Mouse (Mus musculus) heart, embryonic 13.5 days (tissue): ENCODE data around the gene Neurog1. TPM values are rescaled to one million over a fixed set of nuclear protein-coding genes. Genes with fewer than 3 reads are reported as not detected.

Source experiments
- ATAC-seq: fragments of 200-750 bp; cut with Nextera tagmentation; 2 replicates; pipeline ENCODE4 v1.8.0; 2017; ENCODE audit warnings: moderate TSS enrichment; ENCODE audit not compliant: insufficient number of reproducible peaks, low FRiP score, low TSS enrichment; ENCODE audit errors: extremely low read depth
- H3K27ac ChIP-seq: fragments of 300-500 bp; sonication (generic); replicated peaks from 2 replicates; pipeline ENCODE4 v1.5.1; 2015; ENCODE audit warnings: moderate library complexity, mild to moderate bottlenecking, inconsistent platforms
- H3K27me3 ChIP-seq: fragments of 300-500 bp; sonication (generic); replicated peaks from 2 replicates; pipeline ENCODE4 v1.6.1; 2015; ENCODE audit warnings: mild to moderate bottlenecking, inconsistent platforms
- H3K36me3 ChIP-seq: fragments of 300-500 bp; sonication (generic); 2 replicates; pipeline ENCODE4 v1.6.1; 2015; ENCODE audit warnings: mild to moderate bottlenecking, inconsistent platforms
- H3K4me1 ChIP-seq: fragments of 300-500 bp; sonication (generic); 2 replicates; pipeline ENCODE4 v1.6.1; 2015; ENCODE audit warnings: inconsistent platforms
- H3K4me2 ChIP-seq: fragments of 300-500 bp; sonication (generic); 2 replicates; pipeline ENCODE4 v1.6.1; 2015; ENCODE audit warnings: inconsistent platforms, mild to moderate bottlenecking, moderate library complexity
- H3K4me3 ChIP-seq: fragments of 300-500 bp; sonication (generic); 2 replicates; pipeline ENCODE4 v1.5.1; 2015; ENCODE audit warnings: moderate library complexity, mild to moderate bottlenecking, inconsistent platforms
- H3K9ac ChIP-seq: fragments of 300-500 bp; sonication (generic); 2 replicates; pipeline ENCODE4 v1.6.1; 2015; ENCODE audit warnings: inconsistent platforms, mild to moderate bottlenecking, moderate library complexity
- H3K9me3 ChIP-seq: fragments of 300-500 bp; sonication (generic); 2 replicates; pipeline ENCODE4 v1.6.1; 2016; ENCODE audit warnings: inconsistent platforms
- WGBS: fragments of 180-500 bp; shearing (Covaris S2); methylation state at CpG from one replicate; pipeline ENCODE4 v1.1.7; 2015; ENCODE audit warnings: mixed read lengths; 5-methylcytosine and 5-hydroxymethylcytosine counted together
- polyA plus RNA-seq: library from polyadenylated mRNA; unstranded; fragments of >200 nt; fragmentation: Nextera tagmentation; extraction: Ambion mirVana; gene quantifications from 2 replicates; pipeline ENCODE4 v1.2.1, GENCODE M21; 2015

Neurog1 gene
- polyA plus RNA-seq, 1 experiment from 2014 or later: not detected

GRCm38 (mm10) chr13:56240012-56240770 is 11.8 kb downstream of the Neurog1 start:
- peaks cover 5% of the 10 kb centered on the region; the same call in 1 of the 2 replicates for H3K9me3 ChIP-seq
- ATAC-seq: no peak
- H3K4me1 ChIP-seq: 0 out of 2 replicates have a peak, but pooled peaks cover 5% of the 10 kb centered on the region
- no peak overlapping the region for H3K9ac ChIP-seq
- H3K27me3 ChIP-seq: peaks cover 75% of the 10 kb centered on the region
- H3K27ac ChIP-seq: no peak overlapping the region
- H3K36me3 ChIP-seq: no peaks in the 10 kb centered on the region
- WGBS: 52% methylated on average over 16 of the region's 16 CpGs
- H3K4me2 ChIP-seq: no peak overlapping the region
- no peak overlapping the region for H3K4me3 ChIP-seq

DNA sequence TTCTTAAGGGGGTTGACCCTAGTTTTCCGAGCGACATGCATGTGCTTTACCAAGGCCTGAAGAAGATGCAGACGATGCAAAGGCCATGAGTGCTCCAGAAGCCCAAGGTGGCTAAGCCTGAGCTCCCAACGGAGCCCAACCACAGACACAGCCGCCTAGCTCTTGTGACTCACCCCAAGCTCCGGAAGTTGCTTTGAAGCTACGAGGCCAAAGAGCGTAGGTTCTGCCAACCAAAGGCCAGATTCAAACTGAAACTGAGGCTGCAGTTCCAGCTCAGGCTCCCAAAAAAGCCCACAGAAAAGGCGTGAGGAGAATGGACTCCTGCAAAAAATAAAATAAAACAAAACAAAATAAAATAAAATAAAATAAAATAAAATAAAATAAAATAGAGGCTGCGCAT is 14.1 kb downstream of the Neurog1 start:
- Histone ChIP-seq H3K9ac (no peak overlapping the region), H3K27me3 (peaks cover 74% of the 10 kb centered on the region), H3K27ac (no peak overlapping the region), H3K36me3 (no peaks in the 10 kb centered on the region), H3K9me3 (peaks cover under 1% of the 10 kb centered on the region; the same call in 1 of the 2 replicates), H3K4me2 (no peak overlapping the region), H3K4me1 (0 out of 2 replicates have a peak, but pooled peaks cover 5% of the 10 kb centered on the region), H3K4me3 (no peak overlapping the region)
- no peak for ATAC-seq
- 71% methylated on average over 10 of the region's 10 CpGs for WGBS

DNA sequence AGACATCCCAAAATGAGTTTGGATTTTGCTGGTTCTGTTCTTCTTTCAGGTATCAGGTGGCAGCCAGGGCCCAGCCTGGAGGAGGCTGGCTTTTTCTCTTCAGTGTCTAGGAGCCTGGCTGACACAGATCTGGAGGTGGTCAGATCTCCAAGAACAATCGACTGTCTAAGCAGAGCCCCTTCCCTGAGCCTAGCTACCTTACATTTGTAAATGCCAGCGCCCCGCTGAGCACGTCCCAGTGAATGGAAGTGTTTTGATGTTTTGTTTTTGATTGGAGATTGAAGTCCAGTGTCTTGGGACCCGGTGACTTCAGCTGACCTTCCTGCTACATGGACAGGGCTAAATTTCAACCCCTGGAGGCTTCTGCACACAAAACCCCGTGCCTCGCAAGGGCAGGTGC is 15.8 kb downstream of the Neurog1 start:
- H3K4me3 ChIP-seq: no peak overlapping the region
- no peak overlapping the region for H3K27ac ChIP-seq
- peaks cover 78% of the 10 kb centered on the region for H3K27me3 ChIP-seq
- no peak overlapping the region for H3K4me2 ChIP-seq
- 21% methylated on average over 7 of the region's 7 CpGs for WGBS
- no peak overlapping the region for H3K9ac ChIP-seq
- no peaks in the 10 kb centered on the region for H3K36me3 ChIP-seq
- H3K9me3 ChIP-seq: no peaks in the 10 kb centered on the region
- no peak for ATAC-seq
- 0 out of 2 replicates have a peak, but pooled peaks cover 5% of the 10 kb centered on the region for H3K4me1 ChIP-seq

DNA sequence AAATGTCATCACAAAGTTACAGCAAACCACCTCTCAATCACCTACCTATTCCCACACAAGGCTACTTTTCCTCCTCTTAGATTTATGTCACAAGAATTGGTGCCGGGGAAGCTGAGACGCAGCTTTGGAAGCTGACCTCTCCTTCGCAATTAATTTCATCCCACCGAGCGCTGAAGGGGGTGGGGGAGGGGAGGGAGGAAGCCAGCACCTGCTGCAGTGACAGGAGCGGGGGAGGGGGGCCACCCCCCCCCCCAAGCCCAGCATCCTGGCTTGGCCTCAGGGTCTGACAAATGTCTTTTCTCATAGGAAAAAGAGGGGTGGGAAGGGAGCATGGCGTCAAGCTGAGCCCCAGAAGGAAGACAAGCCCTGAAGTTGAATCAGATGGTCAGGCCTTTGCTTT is 23.2 kb downstream of the Neurog1 start:
- Histone ChIP-seq H3K9ac (no peak overlapping the region), H3K4me2 (no peak overlapping the region), H3K27ac (no peak overlapping the region), H3K4me3 (no peak overlapping the region), H3K36me3 (no peaks in the 10 kb centered on the region), H3K4me1 (no peaks in the 10 kb centered on the region), H3K27me3 (peaks cover 94% of the 10 kb centered on the region), H3K9me3 (no peaks in the 10 kb centered on the region)
- ATAC-seq: no peak
- 15% methylated on average over 7 of the region's 7 CpGs for WGBS

DNA sequence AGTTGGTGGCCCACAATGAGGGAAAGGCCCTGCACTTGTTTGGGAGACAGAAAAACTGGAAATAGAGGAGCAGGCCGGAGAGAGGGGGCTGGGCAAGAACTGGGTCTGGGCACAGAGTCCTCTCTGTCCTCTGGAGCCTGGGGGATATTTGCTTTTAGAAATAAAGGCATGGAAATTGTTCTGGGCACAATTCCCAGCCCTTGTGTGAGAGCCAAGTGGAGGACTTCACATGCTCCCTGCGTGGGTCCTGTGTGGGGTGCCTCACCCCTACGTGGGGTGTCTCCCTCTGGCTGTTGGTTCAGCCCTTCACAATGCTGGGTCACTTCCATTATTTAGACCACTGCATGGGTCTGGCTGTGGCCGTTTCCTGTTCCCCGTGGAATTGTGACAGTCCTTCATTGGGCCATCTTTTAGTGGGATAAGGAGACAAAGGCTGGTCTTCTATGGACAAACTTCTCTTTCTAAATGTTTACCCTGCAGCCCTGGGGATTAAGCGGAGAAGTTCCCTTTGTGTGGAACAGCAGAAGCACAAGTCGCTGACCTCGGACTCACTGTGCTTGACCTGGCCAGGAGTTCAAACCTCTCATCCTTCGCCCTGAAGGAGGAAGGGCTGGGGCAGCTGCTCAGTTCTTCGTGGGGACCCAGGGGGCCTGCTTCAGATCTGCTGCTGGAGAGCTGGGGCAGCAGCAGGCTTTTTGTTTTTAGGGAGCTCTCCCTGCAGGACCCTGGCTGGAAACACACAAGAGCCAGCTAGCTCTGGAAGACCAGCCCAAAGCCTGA is 25.6 kb downstream of the Neurog1 start:
- no peak for ATAC-seq
- Histone ChIP-seq H3K9me3 (no peaks in the 10 kb centered on the region), H3K9ac (no peak overlapping the region), H3K27ac (no peak overlapping the region), H3K36me3 (no peaks in the 10 kb centered on the region), H3K4me3 (no peak overlapping the region), H3K4me1 (peaks cover 14% of the 10 kb centered on the region), H3K27me3 (peaks cover 100% of the 10 kb centered on the region), H3K4me2 (no peak overlapping the region)
- 37% methylated on average over 10 of the region's 10 CpGs for WGBS

DNA sequence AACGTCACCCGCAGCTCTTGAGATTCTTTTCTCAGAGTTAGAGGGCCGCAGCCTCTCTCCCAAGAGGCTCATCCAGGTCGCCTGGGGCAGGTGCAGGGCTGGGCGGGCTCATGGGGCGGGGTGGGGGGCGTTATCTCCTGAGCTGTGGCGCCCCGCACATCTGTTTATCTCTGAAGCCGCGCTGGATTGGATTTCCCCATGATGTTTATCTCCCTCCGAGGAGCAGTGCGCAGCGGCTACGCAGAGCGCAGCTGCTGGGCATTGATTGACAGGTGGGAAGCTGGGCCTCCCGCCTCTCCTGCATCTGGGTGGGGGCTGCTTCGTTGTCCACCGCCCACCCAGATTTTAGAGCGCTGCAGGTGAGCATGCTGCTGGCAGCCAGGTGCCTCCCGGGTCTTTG is 28.3 kb downstream of the Neurog1 start:
- Histone ChIP-seq H3K4me3 (no peak overlapping the region), H3K4me2 (no peak overlapping the region), H3K27ac (no peak overlapping the region), H3K27me3 (peaks cover 96% of the 10 kb centered on the region), H3K9ac (no peak overlapping the region), H3K9me3 (no peaks in the 10 kb centered on the region), H3K36me3 (no peaks in the 10 kb centered on the region), H3K4me1 (peaks cover 19% of the 10 kb centered on the region)
- ATAC-seq: no peak
- WGBS: 4% methylated on average over 21 of the region's 21 CpGs

DNA sequence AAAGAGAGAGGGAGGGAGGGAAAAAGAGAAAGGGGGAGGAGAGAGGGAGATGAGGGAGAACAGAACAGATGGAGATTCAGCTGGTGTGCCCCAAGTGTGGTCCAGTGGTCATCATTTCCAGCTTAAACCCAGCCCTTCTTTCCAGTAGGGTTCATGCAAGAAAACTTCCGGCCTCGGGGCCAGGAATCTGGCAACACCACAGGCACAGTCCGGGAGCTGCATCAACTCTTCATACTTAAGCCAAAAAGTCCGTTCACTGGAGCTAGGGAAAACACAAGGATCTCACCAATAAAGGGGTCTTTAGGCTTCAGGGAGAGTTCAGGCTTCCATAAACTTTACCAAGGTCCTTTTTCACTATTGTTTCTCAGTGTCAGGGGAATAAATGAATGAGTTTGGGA is 29.1 kb downstream of the Neurog1 start:
- H3K4me2 ChIP-seq: no peak overlapping the region
- H3K27ac ChIP-seq: no peak overlapping the region
- H3K4me3 ChIP-seq: no peak overlapping the region
- no peaks in the 10 kb centered on the region for H3K9me3 ChIP-seq
- no peak overlapping the region for H3K9ac ChIP-seq
- H3K27me3 ChIP-seq: peaks cover 96% of the 10 kb centered on the region
- peaks cover 19% of the 10 kb centered on the region for H3K4me1 ChIP-seq
- 8% methylated on average over 4 of the region's 4 CpGs for WGBS
- no peak for ATAC-seq
- H3K36me3 ChIP-seq: no peaks in the 10 kb centered on the region

DNA sequence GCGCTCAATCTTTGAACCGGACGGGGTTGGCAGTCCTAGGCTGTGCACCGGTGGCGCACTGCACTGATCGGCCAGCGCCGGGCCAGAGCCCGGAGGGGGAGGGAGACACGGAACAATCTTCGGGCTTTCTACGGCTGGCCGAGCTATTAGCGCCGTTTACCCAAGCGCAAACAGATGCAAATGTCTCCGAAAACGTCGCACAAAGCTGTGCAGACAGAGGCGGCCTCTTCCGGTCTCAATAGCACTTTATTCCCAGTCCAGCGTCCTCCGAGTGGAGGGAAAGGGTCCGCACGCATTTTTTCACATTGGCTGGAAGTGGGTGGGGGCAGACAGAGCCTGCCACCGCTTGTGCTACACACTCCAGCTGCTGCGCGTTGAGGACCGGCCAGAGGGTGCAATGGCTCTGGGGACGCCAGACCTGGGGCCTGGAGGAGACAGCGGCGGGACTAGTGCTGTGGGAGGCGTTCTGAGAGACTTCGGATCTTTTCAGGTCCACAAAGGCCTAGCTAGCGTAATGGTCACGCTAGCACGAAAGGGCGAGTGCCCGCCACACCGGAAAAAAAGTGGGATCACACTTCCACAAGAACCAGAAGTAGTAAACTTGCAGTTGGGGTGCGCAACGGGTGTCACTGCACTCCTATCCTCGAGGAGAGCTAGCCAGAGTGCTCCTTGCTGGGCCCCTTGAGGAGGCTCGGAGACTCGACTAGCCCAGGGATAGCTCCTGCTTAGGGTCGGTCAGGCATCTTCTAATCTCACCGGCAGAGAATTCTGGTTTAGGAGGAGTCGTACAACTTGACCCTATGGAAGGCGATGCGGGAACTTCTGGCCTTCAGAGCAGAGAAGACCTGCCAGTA is 29.7 kb downstream of the Neurog1 start:
- Histone ChIP-seq H3K27me3 (peaks cover 94% of the 10 kb centered on the region), H3K27ac (no peak overlapping the region), H3K4me3 (peak overlapping the region; percentile 51), H3K9ac (peak overlapping the region; percentile 63), H3K9me3 (no peaks in the 10 kb centered on the region), H3K4me1 (peaks cover 19% of the 10 kb centered on the region), H3K4me2 (peak overlapping the region; percentile 78), H3K36me3 (no peaks in the 10 kb centered on the region)
- ATAC-seq: no peak
- WGBS: 2% methylated on average over 50 of the region's 50 CpGs

DNA sequence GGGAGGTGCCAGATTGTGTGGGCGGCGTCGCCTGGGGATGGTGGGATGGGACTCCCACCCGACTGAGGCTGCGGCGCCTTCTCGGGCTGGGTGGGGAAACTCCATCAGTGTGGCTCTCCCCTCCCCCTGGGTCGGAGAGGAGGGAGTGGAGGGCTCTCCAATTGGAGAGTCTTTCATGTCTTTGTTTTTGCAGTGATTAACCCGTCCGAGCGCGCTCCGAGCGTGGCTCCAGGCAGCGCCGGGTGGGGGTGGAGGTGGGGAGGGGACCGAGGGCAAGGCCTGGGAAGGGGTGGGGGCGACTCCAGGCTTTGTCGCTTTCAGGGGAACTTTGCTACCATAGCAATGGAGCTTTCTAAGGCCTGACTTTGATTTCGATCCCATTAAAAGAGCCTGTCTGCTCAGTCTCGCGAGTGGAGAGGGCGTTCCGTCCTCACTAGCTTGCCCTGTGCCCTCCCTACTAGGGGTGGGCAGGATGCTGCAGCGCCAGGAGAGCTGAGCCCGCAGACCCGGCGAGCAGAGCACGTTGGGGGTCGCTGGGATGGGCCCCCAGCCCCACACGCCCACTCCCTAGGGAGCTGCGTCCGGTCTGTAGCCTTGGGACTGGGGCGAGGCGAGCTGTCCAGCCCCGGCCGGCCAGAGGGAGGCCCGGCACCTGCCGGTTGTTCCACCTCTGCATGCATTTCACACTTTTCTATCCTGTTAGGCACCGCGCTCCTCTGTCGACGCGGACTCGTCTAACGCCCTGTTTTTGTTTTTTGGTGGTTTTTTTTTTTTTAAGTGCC is 30.6 kb downstream of the Neurog1 start:
- Histone ChIP-seq H3K27me3 (peaks cover 94% of the 10 kb centered on the region), H3K9me3 (no peaks in the 10 kb centered on the region), H3K27ac (no peak overlapping the region), H3K36me3 (no peaks in the 10 kb centered on the region), H3K9ac (peak overlapping the region; percentile 63), H3K4me3 (peak overlapping the region; percentile 51), H3K4me2 (peak overlapping the region; percentile 78), H3K4me1 (peaks cover 21% of the 10 kb centered on the region)
- 1% methylated on average over 46 of the region's 46 CpGs for WGBS
- no peak for ATAC-seq

- peaks cover 94% of the 10 kb centered on the region for H3K27me3 ChIP-seq
Observed at GRCm38 (mm10) chr13:56219254-56219653, 32.7 kb downstream of the Neurog1 start.

More at GRCm38 (mm10) chr13:56219254-56219653, 32.7 kb downstream of the Neurog1 start:
- no peak overlapping the region for H3K4me2 ChIP-seq
- H3K9ac ChIP-seq: no peak overlapping the region
- peaks cover 24% of the 10 kb centered on the region for H3K4me1 ChIP-seq
- no peak overlapping the region for H3K4me3 ChIP-seq
- no peaks in the 10 kb centered on the region for H3K36me3 ChIP-seq
- ATAC-seq: no peak
- H3K9me3 ChIP-seq: no peaks in the 10 kb centered on the region
- WGBS: 56% methylated on average over 9 of the region's 9 CpGs
- no peak overlapping the region for H3K27ac ChIP-seq
